Mouse (Mus musculus) large intestine, adult 2 months (tissue): ENCODE measurements around the gene Asdurf. TPM values are rescaled to one million over a fixed set of nuclear protein-coding genes. Genes with fewer than 3 reads are reported as not detected.
"Not testable (repeated sequence)": the region's sequence is repeated elsewhere in the genome, so short reads cannot be mapped to it uniquely, and the experiment has no call there.

ENCODE experiments used
- DNase-seq: peaks from one replicate; pipeline ENCODE4 v3.0.0-alpha.2; 2012; ENCODE audit warnings: low read depth, low spot score
- WGBS: fragments of 180-500 bp; shearing (Covaris S2); methylation state at CpG from one replicate; pipeline ENCODE4 v1.1.7; 2018; 5-methylcytosine and 5-hydroxymethylcytosine counted together
- polyA plus RNA-seq: library from polyadenylated mRNA; depleted of rRNA; stranded (reverse); fragments of >200 nt; gene quantifications from 2 replicates; pipeline ENCODE4 v1.2.3, GENCODE M21; 2012; rRNA removed

Asdurf gene
- polyA plus RNA-seq = not detected in 2 replicates

DNA sequence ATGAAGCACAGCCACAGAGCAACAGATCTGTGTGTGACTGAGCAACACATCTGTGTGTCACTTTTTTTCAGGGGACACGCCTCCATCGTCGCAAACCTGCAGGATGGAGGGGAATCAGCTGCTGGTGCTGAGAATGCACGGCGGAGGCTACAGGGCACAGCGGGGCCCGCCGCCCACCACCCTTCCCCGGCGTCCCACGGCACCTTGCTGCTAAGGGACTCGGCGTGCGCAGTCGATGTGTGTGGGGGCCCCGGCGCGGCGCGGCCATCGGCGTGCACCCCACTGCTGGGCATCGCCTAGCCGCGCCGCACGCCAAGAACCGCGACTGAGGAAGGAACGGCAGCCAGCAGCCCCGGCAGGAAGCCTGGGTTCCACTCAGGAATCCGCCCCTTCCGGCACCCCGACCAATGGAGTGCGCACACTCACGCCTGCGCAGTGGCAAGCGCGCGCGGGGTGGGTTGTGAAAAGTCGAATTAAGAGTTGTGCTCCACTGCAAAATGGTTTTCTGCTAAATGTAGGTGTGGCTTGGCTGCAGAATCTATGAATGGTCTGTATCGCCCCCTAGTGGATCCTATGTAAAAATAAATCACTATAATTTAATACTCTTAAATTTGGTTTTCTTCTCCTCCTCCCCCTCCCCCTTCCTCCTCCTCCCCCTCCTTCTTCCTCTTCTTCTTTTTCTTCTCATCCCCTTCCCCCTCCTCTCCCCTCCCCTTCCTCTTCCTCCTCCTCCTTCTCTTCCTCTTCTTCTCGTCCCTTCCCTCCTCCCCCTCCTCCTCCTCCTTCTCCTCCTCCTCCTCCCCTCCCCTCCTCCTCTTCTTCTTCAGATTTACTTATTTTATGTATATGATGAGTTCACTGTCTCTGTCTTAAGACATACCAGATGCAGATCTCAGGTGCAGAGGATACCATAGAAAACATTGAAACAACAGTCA, at the start of gene Asdurf, which contains the start of the genes Gm28551 and Asnsd1:
Gene Asdurf, minus strand, starts transcription at position 293 of the 935 bp plus-strand sequence.
Gene Gm28551, minus strand, starts transcription at position 341 of the 935 bp plus-strand sequence.
Gene Asnsd1, minus strand, starts transcription at position 426 of the 935 bp plus-strand sequence.
- DNase-seq = peak; percentile 92
- WGBS = under 1% methylated on average over 44 of the region's 44 CpGs

DNA sequence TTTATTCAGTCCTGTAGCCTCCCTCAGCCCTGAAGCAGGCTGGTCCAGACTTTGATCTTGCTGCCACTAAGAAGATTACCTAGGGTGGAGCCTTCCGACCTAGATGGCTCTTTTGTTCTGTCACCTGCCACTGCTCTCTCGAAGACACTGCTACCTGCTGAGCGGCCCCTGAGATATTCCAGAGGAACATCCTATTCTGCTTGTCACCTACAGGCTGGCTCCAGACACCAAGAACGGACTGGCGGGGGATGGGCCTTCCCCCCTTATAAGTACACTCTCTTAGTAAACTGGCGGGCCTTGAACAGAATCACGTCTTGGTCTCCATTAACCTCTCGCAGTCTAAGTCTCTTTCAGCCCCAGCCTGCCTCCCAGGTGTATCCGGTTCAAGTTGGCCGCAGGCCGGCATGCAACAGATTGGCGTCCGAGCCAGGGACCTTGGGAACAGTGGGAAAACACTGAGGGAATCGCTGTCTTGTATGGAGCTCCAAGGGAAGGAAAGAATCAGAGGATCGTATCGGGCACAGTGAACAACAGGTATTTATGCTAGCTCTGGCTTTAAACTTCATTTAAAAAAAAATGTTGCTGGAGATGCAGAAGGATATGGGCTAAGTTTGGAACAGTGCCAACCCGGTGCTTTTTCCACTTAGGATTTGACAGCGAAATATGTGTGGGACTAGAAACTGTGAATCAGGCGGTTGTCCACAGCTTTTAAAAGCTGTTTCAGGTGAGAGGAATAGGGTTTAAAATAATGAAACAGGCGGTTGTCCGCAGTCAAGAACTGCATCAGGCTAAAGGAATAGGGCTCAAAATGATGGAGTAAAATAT, 41.7 kb upstream of the Asdurf start:
- DNase-seq = not testable (repeated sequence)
- 39% methylated on average over 21 of the region's 21 CpGs for WGBS

DNA sequence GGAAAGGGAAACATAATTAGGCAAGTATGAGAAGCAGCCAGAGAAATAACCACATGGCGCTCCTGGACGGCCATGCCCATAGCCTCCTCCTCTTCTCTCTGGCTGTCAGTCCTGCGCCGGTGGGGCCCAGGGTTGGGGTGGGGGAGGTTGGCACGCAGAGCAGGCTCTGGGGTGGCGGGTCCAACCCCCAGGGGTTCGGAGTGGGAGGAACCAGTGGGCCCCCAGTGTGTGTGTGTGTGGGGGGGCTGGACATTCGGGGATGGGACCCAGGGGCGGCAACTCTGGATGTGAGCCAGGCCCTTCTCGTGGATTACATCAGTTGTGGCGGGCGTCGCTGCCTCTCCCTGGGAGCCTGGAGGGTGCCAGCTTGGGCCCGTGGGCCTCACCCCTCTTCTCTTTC, 36.3 kb upstream of the Asdurf start:
- 91% methylated on average over 14 of the region's 14 CpGs for WGBS
- no peak for DNase-seq

DNA sequence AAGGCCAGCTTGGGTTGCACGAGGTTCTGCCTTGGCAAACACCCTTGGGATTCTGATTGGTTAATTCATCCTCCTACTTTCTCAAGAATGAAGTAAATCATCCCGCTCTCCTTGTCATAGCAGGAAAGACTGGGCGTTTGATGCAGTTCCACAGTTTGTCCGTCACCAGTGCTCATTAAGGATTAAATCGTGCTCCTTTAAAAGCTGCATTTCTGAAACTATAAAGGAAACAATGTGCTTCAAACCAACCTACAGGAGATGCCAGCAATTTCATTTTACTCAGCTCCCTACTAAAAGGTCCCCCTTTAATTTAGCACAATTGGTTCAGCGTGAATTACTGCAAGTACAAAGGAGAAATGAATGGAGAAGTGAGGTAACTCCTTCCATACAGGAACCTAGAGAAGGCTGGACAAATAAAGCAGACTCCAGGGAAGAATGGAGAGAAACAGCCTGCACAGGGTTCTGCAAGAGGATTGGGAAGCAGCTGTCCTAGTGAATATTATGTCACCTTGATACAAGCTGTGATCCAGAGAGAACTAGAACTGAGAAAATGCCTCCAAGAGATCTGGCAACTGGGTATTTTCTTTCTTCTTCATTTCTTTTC, 31.8 kb upstream of the Asdurf start:
- no peak for DNase-seq
- 58% methylated on average over 6 of the region's 6 CpGs for WGBS

DNA sequence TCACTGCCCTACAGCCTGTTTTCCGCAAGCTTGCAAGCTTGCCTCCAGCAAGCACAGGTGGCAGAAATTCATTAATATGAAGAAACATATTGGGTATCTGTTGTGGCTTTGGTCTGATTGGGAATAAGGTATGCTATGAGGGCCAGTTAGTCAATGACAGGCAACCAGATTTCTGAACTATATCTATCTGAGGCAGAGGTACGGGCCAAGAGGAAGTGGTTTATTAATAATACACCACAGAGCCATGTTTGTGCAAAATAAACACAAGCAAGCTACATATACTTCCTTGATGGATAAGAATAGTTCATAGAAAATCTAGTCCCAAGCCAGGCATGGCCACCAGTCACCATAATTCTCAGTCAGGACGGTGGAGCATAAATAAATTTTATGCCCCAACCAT, 25.3 kb upstream of the Asdurf start:
- 61% methylated on average over 3 of the region's 3 CpGs for WGBS
- no peak for DNase-seq

DNA sequence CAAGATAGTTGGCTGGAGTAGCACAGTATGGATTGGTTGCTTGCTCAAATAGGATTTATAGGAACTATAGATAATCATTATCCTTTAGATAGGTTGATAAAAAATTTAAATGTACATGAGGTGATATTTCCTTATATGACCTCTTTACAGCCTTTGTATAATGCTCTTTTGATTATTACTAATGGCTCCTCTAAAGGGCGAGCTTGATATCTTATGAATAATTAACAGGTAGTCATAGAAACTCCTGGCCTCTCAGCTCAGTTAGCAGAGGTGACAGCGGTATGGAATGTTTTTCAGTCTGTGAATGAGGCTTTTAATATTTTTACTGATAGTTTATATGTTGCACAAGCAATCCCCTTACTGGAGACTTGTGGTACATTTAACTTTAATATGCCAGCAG, 23.5 kb upstream of the Asdurf start:
- not testable (repeated sequence) for DNase-seq
- WGBS = 66% methylated on average over 2 of the region's 2 CpGs

DNA sequence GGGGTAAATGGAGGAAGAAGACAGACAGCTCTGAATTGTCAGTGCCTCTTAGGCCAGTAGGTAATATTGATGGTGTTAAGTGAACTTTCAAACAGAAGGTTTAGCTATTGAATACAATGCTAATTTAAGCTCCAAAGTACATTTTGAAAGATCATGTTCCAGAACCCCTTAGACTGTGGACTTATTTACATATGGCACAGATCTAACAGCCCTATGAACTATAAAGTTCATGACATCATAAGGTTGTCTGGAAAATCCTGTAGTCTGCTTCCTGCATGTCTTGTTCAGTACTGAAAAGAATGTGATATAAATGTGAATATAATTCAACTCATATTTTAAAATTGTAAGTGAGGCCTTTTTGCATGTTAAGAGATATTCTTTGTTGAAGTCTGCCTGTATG, 6.6 kb upstream of the Asdurf start:
- DNase-seq = peak; percentile 6

DNA sequence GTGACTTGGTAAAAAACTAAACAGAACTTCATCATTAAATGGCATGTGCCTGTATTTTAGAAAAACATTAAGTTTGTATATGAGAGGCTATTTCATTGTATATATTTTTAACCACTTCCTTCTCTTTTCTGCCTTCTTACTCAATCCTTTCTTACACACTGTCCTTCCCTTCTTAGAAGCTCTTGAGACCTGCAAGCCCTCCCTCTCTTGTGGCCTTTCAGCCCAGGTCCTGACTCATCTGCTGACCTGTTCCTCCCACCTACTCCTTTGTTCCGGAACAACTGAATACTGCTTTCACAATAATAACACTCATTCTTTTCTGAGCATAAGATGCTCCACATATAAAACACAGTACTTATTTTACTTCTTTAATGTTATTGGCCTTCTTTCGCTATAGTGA, 11.3 kb downstream of the Asdurf start:
- WGBS = 98% methylated on average over 2 of the region's 2 CpGs
- no peak for DNase-seq

DNA sequence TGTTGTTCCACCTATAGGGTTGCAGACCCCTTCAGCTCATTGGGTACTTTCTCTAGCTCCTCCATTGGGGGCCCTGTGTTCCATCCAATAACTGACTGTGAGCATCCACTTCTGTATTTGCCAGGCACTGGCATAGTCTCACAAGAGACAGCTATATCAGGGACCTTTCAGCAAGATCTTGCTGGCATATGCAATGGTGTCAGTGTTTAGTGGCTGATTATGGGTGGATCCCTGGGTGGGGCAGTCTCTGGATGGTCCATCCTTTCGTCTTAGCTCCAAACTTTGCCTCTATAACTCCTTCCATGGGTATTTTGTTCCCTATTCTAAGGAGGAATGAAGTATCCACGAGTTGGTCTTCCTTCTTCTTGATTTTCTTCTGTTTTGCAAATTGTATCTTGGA, 15.0 kb downstream of the Asdurf start:
- 49% methylated on average over 2 of the region's 2 CpGs for WGBS
- DNase-seq = not testable (repeated sequence)

DNA sequence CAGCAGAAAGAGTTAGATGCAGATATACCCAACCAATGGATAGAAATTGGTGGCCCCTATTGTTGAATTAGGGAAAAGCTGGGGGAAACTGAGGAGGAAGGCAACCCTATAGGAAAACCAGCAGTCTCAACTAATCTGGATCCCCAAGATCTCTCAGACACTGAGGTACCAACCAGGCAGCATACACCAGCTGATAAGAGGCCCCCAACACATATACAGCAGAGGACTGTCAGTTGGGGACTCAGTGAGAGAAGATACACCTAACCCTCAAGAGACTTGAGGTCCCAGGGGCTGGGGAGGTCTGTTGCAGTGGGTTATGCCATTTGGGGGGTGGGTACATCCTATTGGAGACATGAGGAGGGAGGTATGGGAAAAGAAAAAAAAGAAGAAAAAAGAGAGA, 17.0 kb downstream of the Asdurf start:
- DNase-seq = no peak

DNA sequence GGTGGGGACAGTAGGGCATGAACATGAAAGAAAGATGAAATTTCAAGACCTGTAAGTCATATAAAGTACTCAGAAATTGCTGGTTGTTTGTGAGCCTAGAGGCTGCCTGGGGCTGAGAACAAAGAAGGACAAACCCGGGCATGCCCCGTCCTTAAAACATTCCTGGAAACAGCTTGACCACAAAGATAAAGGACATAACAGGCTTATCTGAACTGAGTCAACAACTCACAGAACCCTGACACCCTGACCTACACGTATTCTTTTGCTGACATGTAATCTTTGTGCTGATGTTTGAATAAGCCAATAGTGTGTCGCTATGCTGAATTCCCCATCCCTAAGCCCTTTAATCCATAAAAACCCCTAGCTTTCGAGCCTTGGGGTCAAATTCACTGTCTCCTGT, 18.9 kb downstream of the Asdurf start:
- DNase-seq = not testable (repeated sequence)
- WGBS = 71% methylated on average over 5 of the region's 5 CpGs

DNA sequence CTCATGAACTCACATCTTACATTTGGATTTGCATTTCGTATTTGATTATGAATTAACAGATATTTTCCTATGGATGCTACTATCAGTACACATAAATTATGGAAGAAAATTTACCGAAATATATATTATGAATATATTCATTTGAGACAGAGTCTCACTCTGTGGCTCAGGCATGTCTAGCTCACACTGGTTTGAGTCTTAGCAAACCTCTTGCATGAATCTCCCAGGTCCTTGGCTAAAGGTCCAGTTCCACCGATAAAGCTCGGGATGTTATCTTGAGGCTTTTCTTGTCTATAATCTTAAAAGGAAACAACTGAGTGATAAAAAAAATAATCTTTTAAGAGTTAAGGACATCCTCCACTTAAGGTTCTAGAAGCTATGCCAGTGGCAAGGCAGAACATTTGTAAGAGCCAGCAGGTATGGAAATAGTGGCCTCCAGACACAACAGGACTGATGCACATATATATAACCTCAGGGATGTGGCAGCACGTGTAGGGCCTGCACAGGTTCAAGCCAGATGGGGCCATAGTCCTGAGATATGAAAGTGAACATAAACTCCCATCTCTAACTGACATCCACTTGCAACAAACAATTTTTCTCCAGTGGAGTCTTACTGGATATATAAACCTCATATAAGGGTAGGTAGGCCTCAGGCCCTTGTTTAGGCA, 27.5 kb downstream of the Asdurf start:
- DNase-seq = no peak
- 89% methylated on average over 5 of the region's 5 CpGs for WGBS

DNA sequence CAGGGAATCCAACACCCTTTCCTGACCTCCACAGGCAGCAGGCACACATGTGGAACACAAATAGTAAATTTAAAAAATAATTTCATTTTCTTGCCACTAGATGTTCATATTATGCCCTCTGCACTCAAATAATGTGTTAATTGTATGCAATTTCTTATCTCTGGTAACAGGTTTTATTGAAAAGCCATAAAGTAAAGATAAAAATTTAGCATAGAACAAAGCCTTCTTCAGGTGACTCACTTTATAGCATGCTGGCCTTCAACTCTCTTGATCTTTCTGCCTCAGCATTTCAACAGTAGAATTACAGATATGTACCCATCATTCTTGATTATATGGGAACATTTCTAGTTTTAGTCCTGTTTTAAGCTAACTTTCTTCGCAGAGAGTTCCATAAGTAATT, 28.1 kb downstream of the Asdurf start:
- no peak for DNase-seq
- 49% methylated on average over 1 of the region's 1 CpGs for WGBS

DNA sequence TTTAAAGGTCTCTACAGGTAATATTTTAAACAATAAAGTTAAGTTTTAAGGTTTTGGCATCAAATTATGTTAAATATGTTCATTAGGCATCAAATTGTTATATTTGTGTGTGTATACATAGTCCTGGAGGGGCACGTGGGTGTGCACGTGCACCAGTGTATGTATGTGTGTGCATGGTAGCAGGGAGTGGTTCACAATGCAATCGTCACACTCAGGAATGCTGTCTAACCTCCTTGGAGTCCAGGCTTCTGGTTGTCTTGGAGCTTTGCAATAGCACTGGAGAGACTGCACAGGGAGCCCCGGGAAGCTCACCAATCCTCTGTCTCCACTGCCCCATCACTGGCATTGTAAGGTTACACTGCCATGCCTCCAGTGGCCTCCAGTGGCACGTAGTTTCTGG, 29.2 kb downstream of the Asdurf start:
- DNase-seq = no peak
- WGBS = 70% methylated on average over 5 of the region's 5 CpGs

DNA sequence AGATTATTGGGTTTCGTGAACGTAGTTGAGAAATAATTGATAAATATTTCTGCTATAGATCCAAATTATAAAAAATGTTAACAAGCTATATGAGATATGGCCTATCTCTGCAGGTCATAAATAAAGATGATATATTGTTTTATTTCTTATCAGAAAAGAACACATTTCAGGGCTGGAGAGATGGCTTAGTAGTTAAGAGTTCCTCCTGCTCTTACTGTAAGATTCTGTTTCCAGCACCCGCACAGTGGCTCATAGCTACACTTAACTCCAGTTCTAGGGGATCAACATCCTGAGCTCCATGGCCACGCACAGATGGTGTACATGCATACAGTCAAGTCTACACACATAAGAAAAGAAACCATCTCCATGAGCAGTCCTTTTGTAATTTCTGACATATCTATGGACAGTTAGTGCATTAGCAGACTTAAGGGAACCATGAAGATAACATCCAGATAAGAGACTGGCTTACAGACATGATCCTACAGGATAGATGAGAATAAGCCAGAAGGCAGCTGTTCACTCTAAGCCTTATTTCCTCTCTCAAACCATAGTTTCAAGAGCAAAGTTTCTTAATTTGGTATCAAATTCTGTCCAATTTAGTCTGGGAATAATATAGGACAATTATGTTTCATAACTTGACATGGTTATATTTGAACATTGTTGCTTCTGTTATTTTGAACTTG, 30.6 kb downstream of the Asdurf start:
- no peak for DNase-seq
- 98% methylated on average over 4 of the region's 4 CpGs for WGBS

DNA sequence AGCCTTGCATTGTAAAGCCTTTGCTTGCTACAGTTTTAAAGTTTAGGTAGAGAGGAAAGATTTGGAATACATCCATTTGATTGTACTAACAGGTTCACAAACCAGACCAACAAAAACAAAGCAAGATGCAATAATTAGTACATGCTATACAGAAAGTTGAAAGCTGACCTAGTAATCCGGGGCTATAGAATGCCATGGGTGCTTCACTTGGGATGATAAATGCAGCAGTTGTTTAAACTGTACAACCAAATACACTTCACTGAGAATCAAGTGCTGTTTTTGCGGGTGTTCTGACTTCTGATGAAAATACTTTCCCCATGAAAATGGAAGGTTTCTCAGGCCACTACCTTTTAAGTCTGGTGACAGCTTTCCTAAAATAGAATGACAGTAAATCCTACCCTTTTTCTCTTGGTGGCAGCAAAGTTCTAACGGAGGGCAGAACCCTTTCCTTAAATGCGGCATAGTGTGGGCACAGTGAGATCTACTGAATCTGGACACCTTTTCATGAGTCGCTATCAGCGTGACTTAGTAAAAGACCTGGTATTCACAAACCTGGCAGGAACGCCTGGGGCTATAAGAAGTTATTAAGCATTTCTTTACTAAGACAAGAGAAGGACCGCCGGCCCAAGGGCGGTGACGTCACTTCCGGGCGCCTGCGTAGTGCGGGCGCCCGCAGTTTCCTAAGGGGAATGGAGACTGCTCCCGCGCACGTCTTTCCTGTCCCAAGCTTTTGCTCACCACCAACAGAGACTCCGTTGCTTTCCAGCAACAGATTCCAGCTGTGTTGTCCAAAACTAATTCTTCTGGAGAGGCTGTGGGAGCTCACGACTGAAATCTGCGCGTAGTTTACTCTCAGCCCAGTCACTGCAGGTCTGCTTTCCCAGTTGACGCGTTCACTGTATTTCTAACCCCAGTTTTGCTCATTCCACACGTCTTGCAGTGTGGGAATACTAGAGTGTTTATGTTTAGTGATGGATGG, 39.1 kb downstream of the Asdurf start, which contains the start of gene Osgepl1:
Gene Osgepl1, plus strand, starts transcription at position 636 of the 979 bp plus-strand sequence.
- peak; percentile 67 for DNase-seq
- 1% methylated on average over 27 of the region's 27 CpGs for WGBS

DNA sequence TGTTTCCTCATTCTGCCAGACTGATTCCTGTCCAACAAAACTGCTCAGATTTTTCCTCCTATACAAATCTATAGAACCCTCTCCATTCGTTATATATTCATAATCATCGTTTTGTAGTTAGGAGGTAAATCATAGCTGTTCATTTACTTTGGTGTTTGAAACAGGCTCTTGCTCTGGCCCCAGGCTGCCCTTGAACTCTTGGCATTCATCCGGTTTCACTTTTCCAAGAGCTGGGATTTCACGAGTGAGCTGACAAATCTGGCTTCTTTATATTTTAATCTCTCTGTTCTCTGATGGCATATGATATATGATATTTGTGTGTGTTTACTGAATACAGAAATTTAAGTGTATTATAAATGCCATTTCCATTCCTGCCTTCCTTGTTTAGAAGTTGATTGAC, 51.9 kb downstream of the Asdurf start:
- 65% methylated on average over 4 of the region's 4 CpGs for WGBS
- no peak for DNase-seq
